Mouse (Mus musculus) bone marrow macrophage, adult 2 months (primary cell): Measurements from ENCODE around the gene Vps18. TPM values are rescaled to one million over a fixed set of nuclear protein-coding genes. Genes with fewer than 3 reads are reported as not detected.

Source experiments
- H3K27ac ChIP-seq: 2 replicates; pipeline ENCODE4 v1.5.1; 2012; ENCODE audit warnings: low read depth, low read length; ENCODE audit not compliant: insufficient read depth
- H3K4me1 ChIP-seq: 2 replicates; pipeline ENCODE4 v1.6.1; 2012; ENCODE audit warnings: low read length; ENCODE audit not compliant: control insufficient read depth, insufficient read depth
- H3K4me3 ChIP-seq: 2 replicates; pipeline ENCODE4 v1.5.1; 2012; ENCODE audit warnings: mild to moderate bottlenecking, low read length, moderate library complexity; ENCODE audit not compliant: insufficient read depth
- CTCF ChIP-seq: IDR thresholded peaks from 2 replicates; pipeline ENCODE4 v1.5.1; 2012; ENCODE audit warnings: low read depth, mild to moderate bottlenecking, low read length, moderate library complexity
- POLR2A ChIP-seq: IDR thresholded peaks from 2 replicates; pipeline ENCODE4 v1.6.1; 2012; ENCODE audit warnings: mild to moderate bottlenecking, low read depth, low read length, borderline replicate concordance
- polyA plus RNA-seq: library from polyadenylated mRNA; stranded (reverse); fragments of >200 nt; gene quantifications from 2 replicates; pipeline ENCODE4 v1.2.4, GENCODE M21; 2012; ENCODE audit not compliant: missing spikeins, insufficient read depth, insufficient read length

The Vps18 gene
- polyA plus RNA-seq, 1 experiment = 34.1 TPM

DNA sequence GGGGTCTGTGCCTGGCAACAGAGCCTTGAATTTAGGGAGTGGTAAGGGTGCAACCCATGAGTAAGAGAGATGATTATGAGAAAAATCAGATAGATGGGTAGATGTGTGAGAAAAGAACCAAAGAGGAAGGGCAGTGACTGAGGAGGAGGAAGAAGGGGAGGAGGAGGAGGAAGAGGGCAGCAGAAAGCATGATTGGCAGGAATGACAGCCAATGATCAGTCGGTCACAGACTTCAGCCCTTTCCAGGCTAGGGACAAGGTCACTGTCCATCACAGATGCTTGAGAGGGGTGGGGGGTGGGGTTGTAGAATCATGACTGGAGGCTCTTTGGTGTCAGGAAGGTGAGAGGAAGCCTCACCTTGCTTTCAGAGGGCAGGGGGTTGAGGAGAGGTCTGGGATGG lies 28.0 kb upstream of the Vps18 start:
- Histone ChIP-seq H3K4me3 (no peak overlapping the region), H3K27ac (no peak overlapping the region), H3K4me1 (peaks cover 27% of the 10 kb centered on the region)
- TF ChIP-seq POLR2A = no peak
- no peak for TF ChIP-seq CTCF

DNA sequence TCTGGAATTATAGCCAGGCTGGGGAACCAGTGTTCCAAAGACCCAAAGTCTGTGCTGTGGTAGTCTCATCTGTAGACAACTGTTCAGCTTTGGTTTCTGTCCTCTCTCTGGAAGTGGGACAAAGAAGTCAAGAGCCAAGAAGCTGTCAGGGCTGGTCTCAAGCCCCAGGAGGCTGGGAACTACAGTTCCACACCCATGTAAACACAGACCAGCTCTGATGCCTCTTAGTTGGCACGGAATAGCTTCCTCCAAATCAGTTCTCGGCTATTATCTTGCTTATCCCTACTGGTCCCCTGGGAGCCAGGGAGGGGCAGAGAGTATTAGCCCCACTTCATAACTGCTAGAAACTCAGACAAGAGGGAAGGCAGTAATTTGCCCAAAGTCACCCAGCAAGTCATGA lies 27.2 kb upstream of the Vps18 start:
- H3K27ac ChIP-seq = no peak overlapping the region
- TF ChIP-seq CTCF (no peak), POLR2A (no peak)
- no peak overlapping the region for H3K4me3 ChIP-seq
- H3K4me1 ChIP-seq = peaks cover 27% of the 10 kb centered on the region

DNA sequence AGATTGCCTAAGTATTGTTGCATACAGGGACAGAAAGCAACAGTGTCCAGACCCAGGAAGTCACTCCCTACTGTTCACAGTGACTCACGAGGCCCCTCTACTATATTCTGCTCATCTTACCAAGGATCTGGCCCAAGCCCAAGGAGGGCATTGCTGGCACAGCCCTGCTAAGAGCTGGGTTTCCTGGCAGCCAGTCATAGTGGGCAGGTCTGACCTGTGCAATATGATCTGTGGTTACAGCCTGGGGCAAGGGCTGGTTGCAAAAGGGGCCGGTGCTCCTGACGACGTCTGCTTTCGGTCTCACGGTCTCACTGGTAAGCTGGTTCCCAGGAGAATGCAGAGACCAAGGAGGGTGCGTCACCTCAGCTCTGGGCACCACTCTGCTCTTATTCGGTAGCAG lies 25.6 kb upstream of the Vps18 start:
- TF ChIP-seq CTCF (no peak), POLR2A (no peak)
- Histone ChIP-seq H3K4me3 (peak overlapping the region; percentile 38), H3K4me1 (peaks cover 34% of the 10 kb centered on the region), H3K27ac (peak overlapping the region; percentile 56)

DNA sequence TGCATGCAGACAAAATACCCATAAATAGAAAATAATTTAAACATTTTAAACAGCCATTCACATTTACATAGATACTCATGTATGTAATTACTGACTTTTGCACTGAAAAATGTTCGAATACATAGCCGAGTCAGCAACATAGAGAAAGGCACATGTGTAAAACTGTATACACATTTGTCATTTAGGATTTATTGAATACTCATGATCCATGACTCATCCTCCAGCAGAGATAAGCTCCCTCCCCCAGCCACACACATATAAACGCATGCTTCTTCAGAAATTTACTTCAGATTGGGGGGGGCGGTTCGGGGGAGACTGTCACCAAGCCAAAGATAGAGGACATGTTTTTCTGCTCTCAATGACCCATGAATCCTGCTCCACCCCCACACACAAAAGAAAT lies 24.7 kb upstream of the Vps18 start:
- Histone ChIP-seq H3K27ac (peak overlapping the region; percentile 56; the same call in 1 of the 2 replicates), H3K4me3 (no peak overlapping the region), H3K4me1 (peaks cover 34% of the 10 kb centered on the region)
- no peak for TF ChIP-seq CTCF
- TF ChIP-seq POLR2A = no peak

DNA sequence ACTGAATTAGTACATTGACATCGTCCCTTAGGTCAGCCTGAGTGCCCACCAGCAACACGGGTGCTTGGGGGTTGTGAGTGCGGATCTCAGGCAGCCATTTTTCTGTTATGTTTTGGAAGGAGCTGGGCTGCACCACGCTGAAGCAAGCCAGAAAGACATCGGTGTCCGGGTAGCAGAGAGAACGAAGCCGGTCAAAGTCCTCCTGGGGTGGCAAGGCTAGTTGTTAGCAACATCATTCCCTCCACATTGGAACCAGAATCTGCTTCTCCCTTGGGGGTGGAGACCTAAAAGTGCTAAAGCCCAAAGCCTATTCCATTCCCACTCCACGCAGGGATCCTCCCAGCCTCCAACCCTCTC lies 18.3 kb upstream of the Vps18 start:
- H3K4me1 ChIP-seq = peaks cover 8% of the 10 kb centered on the region
- peak overlapping the region; percentile 66; the same call in 1 of the 2 replicates for H3K4me3 ChIP-seq
- no peak overlapping the region for H3K27ac ChIP-seq
- TF ChIP-seq POLR2A (no peak), CTCF (no peak)

DNA sequence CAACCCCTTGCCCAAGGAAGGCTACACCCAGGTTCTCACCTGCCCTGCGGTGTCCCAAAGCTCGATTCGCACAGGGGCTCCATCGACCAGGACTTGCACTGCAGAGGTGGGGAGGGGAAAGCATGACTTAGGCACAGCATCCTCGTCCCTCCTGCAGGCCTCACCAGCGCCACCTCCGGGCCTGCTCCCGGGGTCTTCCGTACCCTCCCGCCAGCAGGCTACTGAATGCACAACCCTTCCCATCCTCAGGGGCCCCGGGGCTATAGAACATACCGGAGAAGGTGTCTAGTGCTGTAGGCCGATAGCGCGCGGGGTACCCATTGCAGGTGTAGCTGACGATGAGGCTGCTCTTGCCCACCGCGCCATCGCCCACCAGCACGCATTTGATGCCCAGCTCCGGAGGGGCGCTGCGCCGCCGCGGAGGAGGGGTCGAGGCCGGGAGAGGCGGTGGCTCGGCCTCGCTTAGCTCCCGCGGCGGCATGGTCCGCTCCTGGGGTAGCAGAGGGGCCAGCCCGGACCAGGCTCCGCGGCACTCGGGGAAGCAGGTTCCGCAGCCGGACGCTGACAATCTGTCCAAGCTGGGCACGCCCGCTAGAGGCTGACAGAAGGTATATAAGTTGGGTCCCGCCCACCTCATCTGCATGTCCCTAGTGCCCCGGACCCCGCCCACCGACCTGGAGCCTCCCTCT lies 17.8 kb upstream of the Vps18 start, which contains the start of gene Rhov:
Gene Rhov, minus strand, starts transcription at position 630 of the 689 bp plus-strand sequence.
- H3K27ac ChIP-seq = no peak within 1 kb of the TSS
- TF ChIP-seq CTCF = no peak
- no peak for TF ChIP-seq POLR2A

DNA sequence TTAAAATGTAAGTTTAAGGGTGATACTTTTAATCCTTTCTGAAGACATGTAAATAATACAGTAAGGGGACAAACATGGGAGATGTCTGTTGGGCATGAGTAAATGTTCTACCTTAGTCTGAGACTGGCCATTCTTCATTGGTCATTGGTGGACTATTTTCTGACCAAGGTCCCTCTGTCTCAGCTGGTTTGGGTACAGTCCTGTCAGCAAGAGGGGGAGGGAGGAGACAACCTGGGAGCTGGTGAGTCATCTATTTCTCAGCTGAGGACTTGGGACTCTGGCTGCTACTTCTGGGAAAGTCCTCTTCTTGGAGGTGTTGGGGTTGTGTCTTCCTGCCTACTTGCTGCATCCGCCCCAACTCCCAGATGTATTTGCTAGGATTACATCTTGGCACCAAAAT lies 14.4 kb upstream of the Vps18 start:
- peaks cover 9% of the 10 kb centered on the region for H3K4me1 ChIP-seq
- H3K4me3 ChIP-seq = no peak overlapping the region
- TF ChIP-seq POLR2A = no peak
- no peak for TF ChIP-seq CTCF
- H3K27ac ChIP-seq = no peak overlapping the region

More for the DNA sequence above, 17.8 kb upstream of the Vps18 start, which contains the start of gene Rhov:
- Histone ChIP-seq H3K4me1 (peaks cover 8% of the 10 kb centered on the region), H3K4me3 (peak within 1 kb of the TSS; percentile 66)

DNA sequence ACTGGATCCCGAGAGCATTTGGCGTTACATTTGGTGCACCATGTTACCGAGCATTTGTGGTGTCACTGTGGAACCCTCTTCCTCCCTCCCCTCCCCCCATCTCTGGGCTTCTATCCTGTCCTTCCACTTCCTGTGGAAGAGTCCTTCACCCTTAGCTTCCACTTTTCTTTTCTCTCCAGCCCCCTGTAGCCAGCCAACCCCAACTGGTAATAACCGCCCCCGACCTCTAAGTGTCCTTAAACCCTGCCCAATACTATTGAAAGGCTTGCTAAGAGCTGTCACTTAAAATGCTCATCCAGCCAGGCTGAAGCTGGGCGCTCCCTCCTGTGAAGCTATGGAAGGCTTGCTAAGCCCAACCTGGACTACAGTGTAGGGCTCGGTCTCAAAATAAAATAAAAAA lies 11.6 kb upstream of the Vps18 start:
- H3K4me3 ChIP-seq = no peak overlapping the region
- TF ChIP-seq POLR2A (no peak), CTCF (no peak)
- no peak overlapping the region for H3K27ac ChIP-seq

DNA sequence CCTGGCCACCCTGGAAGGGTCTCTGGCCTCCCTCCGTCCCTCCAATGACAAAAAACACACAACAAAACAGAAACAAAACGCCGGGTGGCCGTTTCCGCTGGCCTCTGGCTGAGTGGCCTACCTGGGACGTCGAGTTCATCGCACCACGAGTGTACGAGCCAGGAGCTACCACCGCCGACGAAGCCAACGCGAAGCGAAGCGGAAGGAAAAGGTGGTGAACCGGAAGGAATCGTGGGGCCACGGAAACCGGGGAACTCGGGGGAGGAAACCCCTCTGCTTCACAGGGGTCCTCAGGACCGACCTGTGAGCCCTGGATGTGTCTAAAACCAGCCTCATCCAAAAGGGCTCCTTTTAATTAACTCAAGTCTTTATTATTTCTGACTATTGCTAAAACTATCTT lies 10.7 kb upstream of the Vps18 start:
- Histone ChIP-seq H3K4me3 (no peak overlapping the region), H3K27ac (no peak overlapping the region), H3K4me1 (peaks cover 9% of the 10 kb centered on the region)
- TF ChIP-seq POLR2A (no peak), CTCF (no peak)

More for the DNA sequence above, 11.6 kb upstream of the Vps18 start:
- H3K4me1 ChIP-seq = peaks cover 9% of the 10 kb centered on the region

DNA sequence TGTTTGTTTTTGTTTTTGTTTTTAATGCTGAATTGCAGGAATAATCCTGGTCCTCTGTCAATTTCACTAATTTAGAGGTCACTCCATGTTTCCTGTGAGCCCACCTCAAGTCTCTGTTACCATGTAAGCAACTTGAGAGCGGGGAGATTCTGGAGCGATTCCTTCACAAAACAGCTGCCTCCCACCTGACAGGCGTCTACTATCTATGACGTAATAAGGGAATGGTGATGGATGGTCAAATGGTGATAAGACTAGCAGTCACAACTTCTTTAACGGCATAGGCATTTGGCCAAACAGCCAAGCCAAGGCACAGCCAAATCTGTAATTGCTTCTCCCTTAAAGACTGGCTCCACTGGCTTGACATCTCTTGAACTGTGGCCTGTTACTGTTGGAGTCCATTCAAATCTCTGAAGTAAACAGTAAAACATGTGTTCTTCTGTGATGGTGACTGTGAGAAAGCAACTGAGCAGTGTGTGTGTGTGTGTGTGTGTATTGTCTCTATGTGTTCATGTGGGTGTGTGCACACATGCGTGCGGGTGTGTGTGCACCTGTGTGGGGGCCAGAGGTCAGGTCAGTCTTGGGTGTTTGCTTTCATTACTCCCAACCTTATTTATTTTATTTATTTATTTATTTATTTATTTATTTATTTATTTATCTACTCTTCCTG lies 6.5 kb upstream of the Vps18 start:
- Histone ChIP-seq H3K4me1 (peaks cover 2% of the 10 kb centered on the region), H3K27ac (no peak overlapping the region)
- TF ChIP-seq CTCF (no peak), POLR2A (no peak)

More for the DNA sequence above, 6.5 kb upstream of the Vps18 start:
- no peak overlapping the region for H3K4me3 ChIP-seq
